8 mouse cellular contexts compared by ENCODE assay signal in the genomic region with DNA sequence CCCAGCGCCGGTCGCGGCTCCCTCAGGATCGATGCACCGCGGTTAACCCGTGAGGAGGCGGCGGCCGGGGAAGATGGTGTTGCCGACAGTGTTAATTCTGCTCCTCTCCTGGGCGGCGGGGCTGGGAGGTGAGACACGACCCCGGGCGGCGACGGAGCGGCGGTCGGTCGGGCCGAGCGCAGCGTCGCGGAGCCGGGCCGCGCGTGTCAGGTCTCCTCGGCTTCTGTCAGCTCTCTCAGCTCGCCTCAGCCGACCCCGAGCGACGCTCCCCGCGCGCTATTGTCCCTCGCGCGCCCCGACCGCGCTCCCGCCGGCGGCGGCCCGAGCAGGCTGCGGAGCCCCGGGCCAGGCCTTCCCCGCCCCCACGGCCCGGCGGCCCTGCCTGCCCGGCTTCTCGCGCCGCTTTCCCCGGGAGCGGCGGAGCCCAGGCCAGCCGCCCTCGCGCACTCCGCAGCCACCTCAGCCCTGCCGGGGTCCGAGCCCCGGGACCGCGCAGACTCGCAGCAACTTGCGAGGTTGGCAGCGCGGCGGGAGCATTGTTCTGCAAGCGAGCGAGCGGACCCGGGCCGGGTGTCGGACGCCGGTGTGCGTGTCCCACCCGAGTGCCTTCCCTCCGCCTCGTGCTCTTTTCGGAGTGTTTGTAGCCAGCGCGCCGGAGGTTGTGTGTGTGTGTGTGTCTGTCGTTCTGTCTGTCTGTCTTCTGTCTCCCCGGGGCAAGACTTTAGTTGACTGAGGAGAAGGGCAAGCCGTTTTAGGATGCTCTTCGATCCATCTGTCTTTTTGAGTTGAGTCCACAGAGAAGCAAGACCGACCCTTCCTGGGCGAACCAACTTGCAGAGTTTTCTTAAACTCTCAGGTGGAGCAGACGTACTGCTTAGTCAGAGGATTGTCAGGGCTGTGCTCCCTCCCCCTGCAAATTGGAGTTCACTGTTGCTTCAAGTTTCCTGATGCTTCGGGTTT. TPM values are rescaled to one million over a fixed set of nuclear protein-coding genes. Genes with fewer than 3 reads are reported as not detected.
DNase-seq lines count a peak whose midpoint lies in the region; ATAC-seq and TF ChIP-seq lines count a peak whose summit lies in the region.

No protein-coding gene starts in this region.

- no peaks in the 10 kb centered on the region for H3K36me3 ChIP-seq in hindbrain, postnatal 0 days (ENCODE audit: insufficient read depth, low read length)
- no peaks in the 10 kb centered on the region for H3K36me3 ChIP-seq in limb, embryonic 10.5 days
- H3K36me3 ChIP-seq in small intestine, adult 2 months (ENCODE audit: control insufficient read depth, insufficient read depth, low read length): no peaks in the 10 kb centered on the region

- no peaks in the 10 kb centered on the region for H3K9me3 ChIP-seq in hindbrain, postnatal 0 days (ENCODE audit: low read length)
- H3K9me3 ChIP-seq in limb, embryonic 10.5 days (replicated peaks): no peaks in the 10 kb centered on the region

- no peak for TF ChIP-seq CTCF in hindbrain, postnatal 0 days (IDR thresholded peaks at IDR 0.05; ENCODE audit: low read depth)
- TF ChIP-seq CTCF in small intestine, adult 2 months (IDR thresholded peaks at IDR 0.05; ENCODE audit: extremely low read depth, insufficient read length, insufficient replicate concordance, low read depth, low read length): no peak

- H3K4me3 ChIP-seq in hindbrain, postnatal 0 days (ENCODE audit: low read length): peak overlapping the region; percentile 97
- H3K4me3 ChIP-seq in limb, embryonic 10.5 days: peak overlapping the region; percentile 99
- peak overlapping the region; percentile 91 for H3K4me3 ChIP-seq in small intestine, adult 2 months (ENCODE audit: low read depth, low read length)

- peak overlapping the region; percentile 65 for H3K4me2 ChIP-seq in hindbrain, postnatal 0 days (ENCODE audit: low read depth, low read length)

- H3K4me1 ChIP-seq in hindbrain, postnatal 0 days (ENCODE audit: insufficient read depth, low read length): peaks cover 9% of the 10 kb centered on the region; the same call in 1 of the 2 replicates
- H3K4me1 ChIP-seq in limb, embryonic 10.5 days: peaks cover 20% of the 10 kb centered on the region
- 0 out of 2 replicates have a peak, but pooled peaks cover 2% of the 10 kb centered on the region for H3K4me1 ChIP-seq in small intestine, adult 2 months (ENCODE audit: control insufficient read depth, insufficient read depth, insufficient read length, low read length)

- no peak for TF ChIP-seq POLR2A in small intestine, adult 2 months (IDR thresholded peaks at IDR 0.05; ENCODE audit: low read depth, low read length)

- under 1% methylated on average over 81 of the region's 103 CpGs for WGBS in hindbrain, postnatal 0 days
- WGBS in limb, embryonic 10.5 days: under 1% methylated on average over 98 of the region's 103 CpGs
- under 1% methylated on average over 103 of the region's 103 CpGs for WGBS in small intestine, adult 2 months

- peak; percentile 38 for DNase-seq in layer of hippocampus, adult 11-12 months (ENCODE audit: low spot score)
- no peak for DNase-seq in layer of hippocampus, adult 9-10 months (ENCODE audit: low spot score)
- peak; percentile 73 to 74 for DNase-seq in cerebellum, postnatal 25 days
- DNase-seq in frontal cortex, postnatal 36 days (ENCODE audit: low spot score in 2 of 2): peak; percentile 32 to 43
- peak; percentile 63 for DNase-seq in hindbrain, postnatal 0 days (ENCODE audit: low spot score)
- peak; percentile 79 for DNase-seq in limb, embryonic 10.5 days (ENCODE audit: low spot score)
- DNase-seq in mesoderm, embryonic 11.5 days (ENCODE audit: low read depth, low spot score): peak; percentile 54

- ATAC-seq in hindbrain, postnatal 0 days: no peak

- peak overlapping the region; percentile 92 for H3K9ac ChIP-seq in hindbrain, postnatal 0 days (replicated peaks; ENCODE audit: low read length)

- H3K27me3 ChIP-seq in hindbrain, postnatal 0 days (ENCODE audit: insufficient read depth, low read length): no peaks in the 10 kb centered on the region
- H3K27me3 ChIP-seq in limb, embryonic 10.5 days (ENCODE audit: low read depth, poor library complexity, severe bottlenecking): no peaks in the 10 kb centered on the region
- no peaks in the 10 kb centered on the region for H3K27me3 ChIP-seq in small intestine, adult 2 months (ENCODE audit: control insufficient read depth, insufficient read depth, low read length)

- H3K27ac ChIP-seq in hindbrain, postnatal 0 days: peak overlapping the region; percentile 98
- H3K27ac ChIP-seq in limb, embryonic 10.5 days: peak overlapping the region; percentile 98
- peak overlapping the region; percentile 89 for H3K27ac ChIP-seq in small intestine, adult 2 months (ENCODE audit: insufficient read depth, low read depth, low read length)

RNA-seq across cellular contexts. Expression of gene Adam10, which starts 0.6 kb away (rescaled TPM):
- total RNA-seq in hindbrain, postnatal 0 days (2014; rRNA removed): 13.4 and 16.9 TPM in 2 replicates
- 40.1 and 42.6 TPM in 2 replicates for polyA plus RNA-seq in hindbrain, postnatal 0 days (2015; fragmentation: Nextera tagmentation; extraction: Ambion mirVana)
- polyA plus RNA-seq in limb, embryonic 10.5 days (2016; fragmentation: Nextera tagmentation; extraction: Ambion mirVana): 51.3 and 60.3 TPM in 2 replicates
- 10.5 and 33.3 TPM in 2 replicates for polyA plus RNA-seq in small intestine, adult 2 months (2012; rRNA removed)

RNA-seq across cellular contexts. Expression of gene Mindy2, which starts 22.4 kb away (rescaled TPM):
- total RNA-seq in hindbrain, postnatal 0 days (2014; rRNA removed): 34.1 and 35.9 TPM in 2 replicates
- polyA plus RNA-seq in hindbrain, postnatal 0 days (2015; fragmentation: Nextera tagmentation; extraction: Ambion mirVana): 19.6 and 20.4 TPM in 2 replicates
- 1.5 and 3.0 TPM in 2 replicates for polyA plus RNA-seq in limb, embryonic 10.5 days (2016; fragmentation: Nextera tagmentation; extraction: Ambion mirVana)
- 5.5 and 12.0 TPM in 2 replicates for polyA plus RNA-seq in small intestine, adult 2 months (2012; rRNA removed)

RNA-seq across cellular contexts. Expression of gene Gm10642, which starts 23.4 kb away (rescaled TPM):
- 1.9 and 4.4 TPM in 2 replicates for total RNA-seq in hindbrain, postnatal 0 days (2014; rRNA removed)
- 1.1 and 2.2 TPM in 2 replicates for polyA plus RNA-seq in hindbrain, postnatal 0 days (2015; fragmentation: Nextera tagmentation; extraction: Ambion mirVana)
- polyA plus RNA-seq in limb, embryonic 10.5 days (2016; fragmentation: Nextera tagmentation; extraction: Ambion mirVana): 0.10 and 0.11 TPM in 2 replicates
- 0.44 and 3.3 TPM in 2 replicates for polyA plus RNA-seq in small intestine, adult 2 months (2012; rRNA removed)
